Mouse (Mus musculus): Measurements from ENCODE around the gene Arid3a.

- TF ChIP-seq POLR2A (IDR thresholded peaks at IDR 0.05; ENCODE audit: borderline replicate concordance, low read depth, low read length) (no peak), CTCF (IDR thresholded peaks at IDR 0.05; ENCODE audit: low read depth, low read length) (no peak)
Observed at GRCm38 (mm10) chr10:79974087-79974486, 47.2 kb downstream of the Arid3a start.

Measured in bone marrow macrophage, adult 2 months (primary cell).